Mouse (Mus musculus) ZHBTc4 (cell line): ENCODE results near the gene Selenom.

Source experiments
- DNase-seq: peaks from one replicate; pipeline ENCODE4 v3.0.0-alpha.2; 2011; ENCODE audit warnings: low read depth, low spot score

Gene Selenom

GRCm38 (mm10) chr11:3529476-3530252 lies 15.2 kb downstream of the Selenom start:
- no peak for DNase-seq

- DNase-seq, result no peak
These were observed 16.2 kb downstream of the Selenom start for GRCm38 (mm10) chr11:3530731-3531130.

GRCm38 (mm10) chr11:3531634-3532033 lies 17.1 kb downstream of the Selenom start:
- peak; percentile 48 for DNase-seq

- no peak for DNase-seq
These were observed 17.8 kb downstream of the Selenom start for GRCm38 (mm10) chr11:3532101-3532931.

- DNase-seq, result no peak
These were observed 19.0 kb downstream of the Selenom start for GRCm38 (mm10) chr11:3533406-3533932.

- DNase-seq, result no peak
These were observed 20.5 kb downstream of the Selenom start for GRCm38 (mm10) chr11:3534956-3535355.

GRCm38 (mm10) chr11:3535406-3535986 lies 21.0 kb downstream of the Selenom start:
- peak; percentile 97 for DNase-seq

GRCm38 (mm10) chr11:3536082-3536481 lies 21.6 kb downstream of the Selenom start:
- no peak for DNase-seq

- DNase-seq, result no peak
These were observed 22.4 kb downstream of the Selenom start for GRCm38 (mm10) chr11:3536745-3537333.

- DNase-seq, result no peak
These were observed 23.2 kb downstream of the Selenom start for GRCm38 (mm10) chr11:3537711-3538110.

GRCm38 (mm10) chr11:3538341-3538740 lies 23.9 kb downstream of the Selenom start:
- no peak for DNase-seq

- peak; percentile 95 for DNase-seq
These were observed 24.8 kb downstream of the Selenom start for GRCm38 (mm10) chr11:3539111-3539825.

GRCm38 (mm10) chr11:3539826-3540196 lies 25.3 kb downstream of the Selenom start:
- DNase-seq, result no peak

- DNase-seq, result no peak
These were observed 26.1 kb downstream of the Selenom start, which contains the start of gene Smtn for GRCm38 (mm10) chr11:3540451-3541085. Gene Smtn (minus strand): TSS chr11:3540612.

GRCm38 (mm10) chr11:3541932-3542331 lies 27.4 kb downstream of the Selenom start:
- no peak for DNase-seq

GRCm38 (mm10) chr11:3543001-3543400 lies 28.5 kb downstream of the Selenom start:
- no peak for DNase-seq

GRCm38 (mm10) chr11:3544409-3544808 lies 29.9 kb downstream of the Selenom start:
- peak; percentile 35 for DNase-seq

- DNase-seq, result no peak
These were observed 31.2 kb downstream of the Selenom start for GRCm38 (mm10) chr11:3545531-3546241.

- no peak for DNase-seq
These were observed 31.7 kb downstream of the Selenom start for GRCm38 (mm10) chr11:3546242-3546562.

GRCm38 (mm10) chr11:3547047-3547446 lies 32.6 kb downstream of the Selenom start:
- no peak for DNase-seq
